In the genomic region with DNA sequence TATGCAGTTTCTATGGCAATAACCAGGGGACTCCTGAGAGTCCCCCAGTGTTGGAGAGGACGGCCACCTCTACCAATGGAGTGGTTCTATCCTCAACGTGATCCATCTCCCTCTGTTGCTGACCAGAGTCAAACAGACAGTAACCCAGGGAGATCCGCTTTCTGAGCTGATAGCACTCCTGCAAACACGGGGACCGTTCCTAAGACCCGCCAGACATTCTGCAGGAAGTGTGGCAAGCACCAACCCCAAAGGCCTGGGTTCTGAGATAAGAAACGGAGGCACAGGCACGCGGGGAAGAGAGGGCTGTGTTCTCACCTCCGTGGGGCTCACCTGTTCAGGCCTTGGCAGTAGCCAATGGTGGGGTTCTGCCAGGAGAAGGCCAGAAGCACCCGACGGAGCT, we compare ENCODE assay signal across 14 mouse cellular contexts.
"Had no signal": no experiment of that assay in that cellular context is flagged by ENCODE, and none has a peak within 500 bp of the region (broad histone marks: within the 10 kb centered on the region; RNA-seq: fewer than 3 reads in every experiment).

No protein-coding gene starts in this region.

- H3K4me2 ChIP-seq: limb, embryonic 13.5 days; lung, embryonic 14.5 days; neural tube, embryonic 15.5 days had no signal

- H3K27ac ChIP-seq: layer of hippocampus, adult 2 months; limb, embryonic 13.5 days; liver, embryonic 14.5 days; midbrain, embryonic 10.5 days; neural tube, embryonic 15.5 days; stomach, postnatal 0 days had no signal

- H3K36me3 ChIP-seq: limb, embryonic 13.5 days; midbrain, embryonic 10.5 days; neural tube, embryonic 15.5 days had no signal

- H3K9me3 ChIP-seq: limb, embryonic 13.5 days; midbrain, embryonic 10.5 days; neural tube, embryonic 15.5 days had no signal

- DNase-seq: kidney, postnatal 10 days; kidney, postnatal 4 days; left cerebral cortex, postnatal 4 days; lung, embryonic 14.5 days; lung, postnatal 10 days; right cerebral cortex, adult 18-20 months; thymus, postnatal 4 days had no signal

- H3K9ac ChIP-seq: limb, embryonic 13.5 days; liver, embryonic 14.5 days; lung, embryonic 14.5 days; neural tube, embryonic 15.5 days had no signal

- H3K4me3 ChIP-seq: layer of hippocampus, adult 2 months; limb, embryonic 13.5 days; midbrain, embryonic 10.5 days; myocyte; neural tube, embryonic 15.5 days had no signal

- H3K4me1 ChIP-seq: limb, embryonic 13.5 days; midbrain, embryonic 10.5 days had no signal
